Mouse (Mus musculus) frontal cortex, adult 2 months (tissue): ENCODE data around the gene Gpr75. TPM values are rescaled to one million over a fixed set of nuclear protein-coding genes. Genes with fewer than 3 reads are reported as not detected.

Experiments used
- DNase-seq, 2 experiments: peaks; one replicate each; pipeline ENCODE4 v3.0.0; 2022; ENCODE audit warnings: low spot score in 1 of 2; ENCODE audit errors: extremely low spot score in 1 of 2
- polyA plus RNA-seq: library from polyadenylated mRNA; depleted of rRNA; stranded (reverse); fragments of >200 nt; gene quantifications from 2 replicates; pipeline ENCODE4 v1.2.3, GENCODE M21; 2012; rRNA removed

Gpr75 gene
- 10.8 and 11.2 TPM in 2 replicates for polyA plus RNA-seq

GRCm38 (mm10) chr11:30885171-30885871 is at the start of gene Gpr75, which contains the start of gene Asb3:
Gpr75 (plus strand) TSS chr11:30885358.
Asb3 (plus strand) TSS chr11:30885416.
- peak; percentile 38 to 79 for DNase-seq

DNA sequence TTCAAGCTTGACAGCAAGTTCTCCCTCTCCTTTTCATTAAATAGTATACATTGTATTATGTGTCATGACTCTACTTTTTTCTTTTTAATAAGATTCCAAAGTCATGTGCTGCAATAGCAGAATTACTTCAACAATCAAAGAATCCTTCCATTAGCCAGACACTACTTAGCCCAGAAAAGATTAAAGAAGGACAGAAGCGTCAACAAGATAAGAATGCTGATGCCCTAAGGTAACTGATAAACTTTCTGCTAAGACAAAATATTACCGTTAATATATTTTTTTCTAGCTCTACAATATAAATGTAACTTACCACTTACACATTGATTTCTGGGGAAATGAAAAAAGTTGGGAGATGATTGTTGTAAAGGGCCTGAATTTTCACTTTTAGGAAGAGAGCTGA is 46.4 kb upstream of the Gpr75 start:
- DNase-seq = no peak

DNA sequence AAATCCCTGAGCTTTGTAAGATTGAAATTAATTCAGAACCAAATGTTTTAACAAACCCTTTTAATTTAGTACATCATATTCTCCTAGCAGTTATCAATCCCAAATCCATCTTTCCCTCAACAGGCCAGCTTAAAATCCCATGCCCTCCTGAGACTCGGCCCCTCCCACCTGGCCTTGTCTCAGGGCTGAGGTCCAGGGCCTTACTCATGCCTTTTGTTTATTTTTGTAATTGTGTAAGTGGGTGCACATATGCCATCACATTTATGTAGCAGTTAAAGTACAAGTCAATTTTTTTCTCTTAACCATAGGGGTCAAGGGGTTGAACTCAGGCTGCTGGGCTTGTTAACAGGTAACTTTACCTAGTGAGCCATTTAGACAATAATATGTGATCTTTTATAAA is 40.8 kb upstream of the Gpr75 start:
- no peak for DNase-seq

- DNase-seq = no peak
Observed at GRCm38 (mm10) chr11:30872425-30872824, 12.7 kb upstream of the Gpr75 start.

- DNase-seq = no peak
Observed at GRCm38 (mm10) chr11:30888153-30888552, 3.0 kb downstream of the Gpr75 start.

- no peak for DNase-seq
Observed at GRCm38 (mm10) chr11:30896201-30896600, 11.0 kb downstream of the Gpr75 start.

DNA sequence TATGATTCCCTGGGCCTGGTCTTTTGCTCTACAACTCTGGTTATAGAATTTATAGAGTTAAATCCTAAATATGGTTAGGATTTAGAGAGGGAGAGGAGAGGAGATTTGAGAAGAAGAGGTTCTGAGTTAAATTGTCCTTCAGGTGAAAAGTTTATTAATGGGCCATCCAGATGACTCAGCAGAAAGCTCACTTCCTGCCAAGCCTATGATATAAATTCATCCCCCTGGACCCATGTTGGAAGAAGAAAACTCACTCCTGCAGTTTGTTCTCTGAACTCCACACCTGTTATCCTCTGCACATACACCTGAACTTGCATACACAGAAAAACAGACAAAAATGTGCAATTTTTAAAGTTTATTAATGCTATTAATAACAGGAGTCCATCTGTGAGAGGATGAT is 14.2 kb downstream of the Gpr75 start:
- no peak for DNase-seq

DNA sequence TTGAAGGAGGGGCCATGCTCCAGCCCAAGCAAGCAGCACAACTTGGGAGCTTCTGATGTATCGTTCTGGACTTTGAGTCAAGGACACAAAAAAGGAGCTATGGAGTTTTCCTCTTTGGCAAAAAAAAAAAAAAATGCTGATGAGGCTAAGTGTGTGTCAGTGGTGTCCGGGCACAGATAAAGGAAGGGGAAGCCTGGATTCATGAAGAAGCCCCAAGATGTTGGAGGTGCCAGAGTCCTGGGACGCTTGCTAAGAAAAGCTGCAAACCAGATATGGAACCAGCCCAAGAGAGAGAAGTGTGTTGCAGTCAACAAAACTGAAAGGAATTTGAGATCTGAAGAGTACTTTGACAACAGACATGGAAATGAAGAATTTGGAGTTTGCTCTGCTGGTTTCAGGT is 27.2 kb downstream of the Gpr75 start:
- no peak for DNase-seq

GRCm38 (mm10) chr11:30920641-30921040 is 35.5 kb downstream of the Gpr75 start:
- no peak for DNase-seq

- DNase-seq = no peak
Observed at GRCm38 (mm10) chr11:30923283-30923682, 38.1 kb downstream of the Gpr75 start.

DNA sequence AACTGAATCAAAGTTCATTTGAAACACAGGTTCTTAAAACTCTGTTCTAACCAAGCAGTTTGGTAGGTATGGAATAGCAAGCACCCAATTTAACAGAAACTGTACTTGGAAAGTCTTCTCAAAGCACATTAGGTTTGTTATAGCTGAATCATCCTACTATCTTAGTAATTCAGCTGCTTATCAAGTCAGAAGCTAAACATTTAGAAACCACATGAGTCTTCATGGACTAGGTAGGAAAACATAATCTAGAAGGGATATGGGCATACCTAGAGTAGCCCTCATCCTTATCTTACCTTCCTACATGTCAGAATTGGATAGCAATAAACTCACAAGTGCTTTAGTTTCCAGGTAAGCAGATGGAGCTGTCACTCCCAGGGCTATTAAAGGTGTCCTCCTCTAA is 42.9 kb downstream of the Gpr75 start:
- no peak for DNase-seq

- DNase-seq = no peak
Observed at GRCm38 (mm10) chr11:30928498-30928897, 43.3 kb downstream of the Gpr75 start.

Other genes with a start within 250 kb of the Gpr75 start
- 41.8 and 54.5 TPM in 2 replicates for gene Acyp2, start 235.8 kb upstream of the Gpr75 start, polyA plus RNA-seq
- 36.0 and 38.2 TPM in 2 replicates for gene Psme4, start 113.6 kb upstream of the Gpr75 start, polyA plus RNA-seq
- 9.1 and 10.5 TPM in 2 replicates for gene Asb3, start 58 bp downstream of the Gpr75 start, polyA plus RNA-seq
- gene Erlec1, start 69.0 kb downstream of the Gpr75 start, polyA plus RNA-seq = 32.3 and 41.2 TPM in 2 replicates
- gene Chac2, start 101.0 kb downstream of the Gpr75 start, polyA plus RNA-seq = 11.6 and 12.0 TPM in 2 replicates